Mouse (Mus musculus) small intestine, adult 10 weeks (tissue): ENCODE measurements around the gene Pik3ap1. TPM values are rescaled to one million over a fixed set of nuclear protein-coding genes. Genes with fewer than 3 reads are reported as not detected.

Source experiments
- polyA plus RNA-seq: library from polyadenylated mRNA; stranded (reverse); fragments of 350-450 nt; fragmentation: Illumina TruSeq; extraction: RNeasy Lipid Tissue Mini Kit (QIAGEN cat#74804); gene quantifications from one replicate; pipeline ENCODE4 v1.2.3, GENCODE M21; 2014; ENCODE audit warnings: low replicate concordance

Pik3ap1 gene
- 9.9 TPM for polyA plus RNA-seq

DNA sequence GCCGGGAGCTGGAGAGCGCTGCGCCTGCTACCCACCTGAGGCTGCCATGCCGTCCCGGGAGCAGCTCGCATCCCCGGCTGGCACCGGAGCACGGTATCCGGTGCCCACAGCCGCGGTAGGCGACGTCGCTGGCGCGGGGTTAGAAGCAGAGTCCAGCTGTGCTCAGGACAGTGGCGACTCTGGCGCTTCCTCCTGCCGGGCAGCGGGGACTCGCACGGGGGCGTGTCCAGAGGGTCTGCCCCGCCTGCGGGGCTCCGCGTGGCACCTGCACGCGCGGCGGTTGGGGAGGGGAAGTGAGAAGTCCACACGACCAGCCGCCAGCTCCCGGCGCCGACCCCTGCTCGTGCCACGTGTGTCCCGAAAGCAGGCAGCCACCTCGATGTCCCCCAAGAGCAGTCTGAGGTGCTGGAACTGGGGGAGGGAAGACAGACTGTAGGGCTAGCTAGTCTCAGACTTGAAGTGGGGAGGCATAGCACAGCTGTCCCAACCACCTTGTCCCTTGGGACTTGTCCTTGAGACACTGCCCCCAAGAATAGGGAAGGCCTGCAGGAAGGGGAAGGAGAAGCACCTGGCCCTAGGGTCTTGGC, at the start of gene Pik3ap1:
Gene Pik3ap1 (minus strand): TSS at position 181 of the 587 bp plus-strand sequence.

GRCm38 (mm10) chr19:41263630-41264295, 121.1 kb downstream of the Pik3ap1 start, which contains the start of gene Tm9sf3:
Gene Tm9sf3 (minus strand): TSS chr19:41263997.

Other genes starting within 250 kb of the Pik3ap1 start
- gene Tll2, start 178.3 kb downstream of the Pik3ap1 start, polyA plus RNA-seq: not detected
- 850 TPM for gene Tm9sf3, start 121.1 kb downstream of the Pik3ap1 start, polyA plus RNA-seq
- gene Lcor, start 97.5 kb upstream of the Pik3ap1 start, polyA plus RNA-seq: 24.2 TPM
- 2.0 TPM for gene Gm340, start 197.3 kb upstream of the Pik3ap1 start, polyA plus RNA-seq